Mouse (Mus musculus) ES-E14 (cell line): ENCODE measurements around the gene Thrb. TPM values are rescaled to one million over a fixed set of nuclear protein-coding genes. Genes with fewer than 3 reads are reported as not detected.

Source experiments
- DNase-seq: peaks from one replicate; pipeline ENCODE4 v3.0.0-alpha.2; 2013; ENCODE audit warnings: low read depth, low spot score
- H3K27ac ChIP-seq: 2 replicates; pipeline ENCODE4 v1.5.1; 2012; ENCODE audit warnings: low read depth, mild to moderate bottlenecking, low read length, moderate library complexity, mixed read lengths; ENCODE audit not compliant: poor library complexity, insufficient read depth, severe bottlenecking
- H3K36me3 ChIP-seq: 2 replicates; pipeline ENCODE4 v1.6.1; 2012; ENCODE audit warnings: mild to moderate bottlenecking, low read length, moderate library complexity, mixed read lengths; ENCODE audit not compliant: control insufficient read depth, poor library complexity, insufficient read depth, severe bottlenecking
- H3K4me1 ChIP-seq, 2 experiments: fragments of 150-350 bp in 1 of 2; sonication (generic) in 1 of 2; 2 replicates each; pipeline ENCODE4 v1.6.1; 2012; ENCODE audit warnings: low read length in 2 of 2, mild to moderate bottlenecking in 1 of 2, mixed read lengths in 1 of 2; ENCODE audit not compliant: control insufficient read depth in 2 of 2, insufficient read depth in 2 of 2, poor library complexity in 1 of 2
- H3K4me3 ChIP-seq, 2 experiments: fragments of 150-350 bp in 1 of 2; sonication (generic) in 1 of 2; 2 replicates each; pipeline ENCODE4 v1.5.1; 2012; ENCODE audit warnings: low read length in 2 of 2, low read depth in 1 of 2, mild to moderate bottlenecking in 1 of 2, mixed read lengths in 1 of 2; ENCODE audit not compliant: insufficient read depth in 1 of 2, poor library complexity in 1 of 2, severe bottlenecking in 1 of 2
- H3K9ac ChIP-seq: 2 replicates; pipeline ENCODE4 v1.6.1; 2012; ENCODE audit warnings: low read depth, mild to moderate bottlenecking, low read length, mixed read lengths; ENCODE audit not compliant: poor library complexity, insufficient read depth, severe bottlenecking
- H3K9me3 ChIP-seq: fragments of 150-350 bp; sonication (generic); 2 replicates; pipeline ENCODE4 v1.6.1; 2012; ENCODE audit warnings: low read depth, mild to moderate bottlenecking, low read length; ENCODE audit not compliant: control insufficient read depth, insufficient read depth
- CHD2 ChIP-seq: IDR thresholded peaks from 2 replicates; pipeline ENCODE4 v1.6.1; 2014; ENCODE audit warnings: mild to moderate bottlenecking, low read depth, low read length, inconsistent platforms
- HCFC1 ChIP-seq: IDR thresholded peaks from 2 replicates; pipeline ENCODE4 v1.6.1; 2012; ENCODE audit warnings: low read length, inconsistent platforms, borderline replicate concordance; ENCODE audit not compliant: insufficient read depth
- MAFK ChIP-seq: IDR thresholded peaks from 2 replicates; pipeline ENCODE4 v1.6.1; 2014; ENCODE audit warnings: mild to moderate bottlenecking, low read depth, low read length, inconsistent platforms; ENCODE audit not compliant: insufficient read depth
- ZC3H11A ChIP-seq: IDR thresholded peaks from 2 replicates; pipeline ENCODE4 v1.6.1; 2012; ENCODE audit warnings: low read depth, mild to moderate bottlenecking, inconsistent platforms, low read length, borderline replicate concordance
- ZNF384 ChIP-seq: IDR thresholded peaks from 2 replicates; pipeline ENCODE4 v1.6.1; 2012; ENCODE audit warnings: low read depth, low read length, inconsistent platforms
- in situ Hi-C, 2 experiments: fragments of 600-800 bp; cut with MboI; formaldehyde crosslinking; loops; one replicate each; pipeline ENCODE4 v1.15.1; 2025; ENCODE audit warnings: low sequenced_read_pairs in 2 of 2, inconsistent platforms in 1 of 2; ENCODE audit not compliant: unreplicated experiment in 2 of 2
- total RNA-seq: library from RNA; depleted of rRNA; stranded (reverse); fragments of 300-350 nt; gene quantifications from 2 replicates; pipeline ENCODE4 v1.2.3, GENCODE M21; 2012

Thrb gene
- total RNA-seq, 1 experiment = 0.76 TPM

DNA sequence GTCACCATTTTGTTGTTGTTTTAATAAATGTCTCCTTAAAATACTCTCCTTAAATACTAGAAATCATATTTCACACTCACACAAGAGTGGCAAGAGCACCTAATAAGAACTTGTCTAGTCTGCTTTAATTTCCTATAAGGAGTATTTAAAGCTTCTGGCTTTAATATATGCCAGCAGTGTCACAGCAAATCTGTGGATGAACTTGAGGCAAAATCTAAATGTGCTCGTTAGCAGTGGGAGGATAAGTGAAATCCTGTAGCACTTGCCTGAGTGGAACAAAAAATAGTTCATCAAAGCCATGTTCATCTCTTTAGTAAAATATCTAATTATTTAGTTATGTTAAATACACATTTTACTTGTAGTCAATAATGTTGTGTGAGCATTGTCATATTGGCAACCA lies 175.7 kb downstream of the Thrb start:
- H3K4me3 ChIP-seq = no peak overlapping the region
- in situ Hi-C loops = no loop called here
- no peaks in the 10 kb centered on the region for H3K9me3 ChIP-seq

GRCm38 (mm10) chr14:17836766-17837165 lies 176.7 kb downstream of the Thrb start:
- H3K9me3 ChIP-seq = no peaks in the 10 kb centered on the region
- DNase-seq = no peak
- no peak overlapping the region for H3K27ac ChIP-seq
- no peak overlapping the region for H3K4me3 ChIP-seq
- H3K4me1 ChIP-seq = no peaks in the 10 kb centered on the region
- no peaks in the 10 kb centered on the region for H3K36me3 ChIP-seq
- TF ChIP-seq HCFC1 (no peak), MAFK (no peak), ZNF384 (no peak), CHD2 (no peak), ZC3H11A (no peak)
- in situ Hi-C loops = no loop called here
- H3K9ac ChIP-seq = no peak overlapping the region

More for the DNA sequence above, 175.7 kb downstream of the Thrb start:
- H3K9ac ChIP-seq = no peak overlapping the region
- no peak overlapping the region for H3K27ac ChIP-seq
- TF ChIP-seq ZNF384 (no peak), MAFK (no peak), ZC3H11A (no peak), HCFC1 (no peak), CHD2 (no peak)
- no peaks in the 10 kb centered on the region for H3K36me3 ChIP-seq
- no peaks in the 10 kb centered on the region for H3K4me1 ChIP-seq
- DNase-seq = no peak

DNA sequence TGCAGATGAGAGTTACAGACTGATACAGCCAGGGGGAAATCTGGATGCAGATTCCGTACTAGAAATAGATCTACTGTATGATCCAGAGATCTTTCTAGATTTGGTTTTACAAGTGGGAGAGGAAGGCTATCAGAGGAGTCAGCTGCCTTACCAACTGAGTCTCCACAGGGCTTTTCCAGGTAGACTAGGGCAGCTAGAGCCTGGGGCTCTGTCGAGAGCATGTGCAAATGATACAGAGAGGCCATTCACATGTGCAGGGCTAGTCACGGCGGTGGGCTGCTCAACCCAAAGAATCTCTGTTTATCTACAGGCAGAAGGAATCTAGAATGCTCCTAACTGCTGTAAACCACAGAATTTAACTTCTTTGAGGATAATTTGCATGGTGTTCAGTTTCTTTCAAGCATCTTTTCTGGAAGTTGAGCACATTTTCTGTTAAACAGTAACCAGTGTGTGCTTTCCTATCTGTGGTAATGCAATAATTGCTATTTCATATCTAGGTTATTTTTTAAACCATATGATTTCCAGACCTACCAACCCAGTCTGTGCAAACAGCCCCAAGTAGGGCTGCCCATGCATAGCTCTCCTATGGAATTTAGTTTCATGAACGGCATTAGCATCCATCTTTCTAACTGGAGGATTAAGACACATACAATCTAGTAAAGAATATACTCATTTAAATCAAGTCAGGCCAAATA lies 185.1 kb downstream of the Thrb start:
- H3K4me1 ChIP-seq = no peaks in the 10 kb centered on the region
- no peak overlapping the region for H3K9ac ChIP-seq
- H3K36me3 ChIP-seq = no peaks in the 10 kb centered on the region
- TF ChIP-seq HCFC1 (no peak), ZNF384 (no peak), MAFK (no peak), CHD2 (no peak), ZC3H11A (no peak)
- no peaks in the 10 kb centered on the region for H3K9me3 ChIP-seq
- no peak for DNase-seq
- no peak overlapping the region for H3K27ac ChIP-seq
- no peak overlapping the region for H3K4me3 ChIP-seq
- in situ Hi-C loops = no loop called here

DNA sequence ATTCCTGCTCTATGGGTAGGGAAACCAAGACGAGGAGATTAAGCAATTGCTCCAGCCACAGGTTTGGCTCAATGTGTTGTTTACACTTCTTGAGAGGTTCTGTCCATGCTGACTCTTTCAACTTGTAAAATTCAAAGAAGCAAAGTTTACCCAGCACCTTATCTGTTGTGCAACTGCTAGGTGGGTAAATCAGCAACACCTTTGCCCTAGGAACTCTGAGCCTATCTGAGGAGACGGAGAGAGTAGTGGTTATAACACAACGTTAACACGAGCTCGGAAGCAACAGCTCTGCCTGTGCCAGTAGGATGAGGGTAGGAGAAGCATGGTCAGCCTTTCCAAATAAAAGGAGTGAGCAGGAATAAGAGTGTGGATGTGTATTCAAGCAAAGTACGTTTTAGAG lies 185.8 kb downstream of the Thrb start:
- TF ChIP-seq MAFK (no peak), HCFC1 (no peak), ZC3H11A (no peak), CHD2 (no peak), ZNF384 (no peak)
- Histone ChIP-seq H3K4me3 (no peak overlapping the region), H3K4me1 (no peaks in the 10 kb centered on the region), H3K9me3 (no peaks in the 10 kb centered on the region), H3K36me3 (no peaks in the 10 kb centered on the region), H3K9ac (no peak overlapping the region), H3K27ac (no peak overlapping the region)
- in situ Hi-C loops = no loop called here
- no peak for DNase-seq

GRCm38 (mm10) chr14:17846700-17847099 lies 186.6 kb downstream of the Thrb start:
- no peak overlapping the region for H3K4me3 ChIP-seq
- H3K36me3 ChIP-seq = no peaks in the 10 kb centered on the region
- no peak for DNase-seq
- no peaks in the 10 kb centered on the region for H3K9me3 ChIP-seq
- H3K9ac ChIP-seq = no peak overlapping the region
- H3K27ac ChIP-seq = no peak overlapping the region
- no peaks in the 10 kb centered on the region for H3K4me1 ChIP-seq
- TF ChIP-seq CHD2 (no peak), ZC3H11A (no peak), HCFC1 (no peak), ZNF384 (no peak), MAFK (no peak)
- in situ Hi-C loops = no loop called here
